Mouse (Mus musculus): ENCODE measurements around the gene Ccdc65.

Gene Ccdc65

DNA sequence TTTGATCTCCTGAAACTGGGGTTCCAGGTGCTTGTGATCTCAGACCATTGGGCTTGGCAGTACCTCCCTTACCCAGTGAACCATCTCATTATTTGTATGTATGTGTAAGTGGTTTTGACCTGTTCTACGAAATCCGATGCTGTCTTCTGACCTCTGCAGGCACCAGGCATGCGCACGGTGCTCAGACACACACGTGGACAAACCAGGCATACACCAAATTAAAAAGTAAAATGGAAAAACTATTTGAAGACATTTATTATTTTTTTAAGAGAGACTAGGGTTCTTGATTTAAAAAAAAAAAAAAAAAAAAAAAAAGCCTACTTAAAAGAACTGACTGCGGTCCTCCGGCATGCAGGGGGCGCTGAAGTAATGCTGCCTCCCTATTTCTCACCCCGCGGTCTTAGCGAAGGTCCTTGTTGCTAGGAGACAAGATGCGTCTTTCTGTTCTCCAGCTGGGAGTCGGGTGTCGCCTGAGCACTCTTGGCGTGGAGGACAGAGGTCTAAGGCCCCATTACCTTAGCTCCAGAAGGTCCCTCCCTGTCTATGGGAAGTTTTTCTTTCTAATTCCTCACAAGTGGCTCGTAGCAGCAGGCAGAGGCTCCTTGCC, at the start of gene Ccdc65:
Ccdc65 (plus strand) TSS at position 442 of the 607 bp plus-strand sequence.
- peak; percentile 79 for DNase-seq (ENCODE audit: low read depth)

- no peak for DNase-seq (ENCODE audit: low read depth)
These were observed 45.8 kb upstream of the Ccdc65 start for GRCm38 (mm10) chr15:98662198-98662566.

GRCm38 (mm10) chr15:98662567-98663545, 45.2 kb upstream of the Ccdc65 start, which contains the start of gene Ddx23:
Gene Ddx23 (minus strand): TSS chr15:98662894.
- DNase-seq (ENCODE audit: low read depth): peak; percentile 93

GRCm38 (mm10) chr15:98664042-98664907, 43.7 kb upstream of the Ccdc65 start:
- DNase-seq (ENCODE audit: low read depth): no peak

DNA sequence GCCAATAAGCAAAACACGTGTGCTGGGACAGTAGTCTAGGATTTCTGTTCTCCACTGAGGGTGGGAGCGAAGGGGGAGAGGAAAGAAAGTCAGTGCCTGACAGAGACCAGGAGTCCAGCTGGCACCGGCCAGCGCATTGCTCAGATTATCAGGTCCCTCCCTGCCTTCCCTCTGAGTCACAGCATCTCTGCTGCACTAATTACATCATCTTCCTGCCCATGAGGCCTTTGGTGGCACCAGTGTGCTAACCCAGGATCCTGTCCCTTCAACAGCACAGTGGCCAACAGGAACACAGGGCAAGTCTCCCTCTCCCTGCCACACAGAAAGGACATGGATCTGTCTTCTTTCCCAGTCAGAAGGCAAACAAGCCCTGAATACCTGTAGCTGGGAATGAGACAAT, 35.4 kb upstream of the Ccdc65 start:
- DNase-seq (ENCODE audit: low read depth): no peak

DNA sequence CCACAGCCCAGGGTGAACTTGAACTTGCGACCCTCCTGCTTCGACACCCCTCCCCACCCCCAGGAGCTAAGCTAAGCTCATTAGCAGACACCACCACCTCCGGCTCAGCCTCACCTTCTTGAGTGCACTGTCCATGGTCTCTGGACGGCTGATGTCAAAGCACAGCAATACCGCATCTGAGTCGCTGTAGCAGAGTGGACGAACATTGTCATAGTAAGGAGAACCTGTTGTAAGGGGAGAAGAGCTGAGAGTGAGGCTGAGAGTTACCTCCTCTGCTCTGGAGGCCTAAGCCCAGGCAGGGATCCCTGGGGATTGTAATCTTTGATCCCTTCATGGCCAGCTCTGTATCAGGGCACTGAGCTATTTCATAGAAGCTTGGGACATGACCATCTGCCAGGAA, 34.3 kb upstream of the Ccdc65 start:
- no peak for DNase-seq (ENCODE audit: low read depth)

DNA sequence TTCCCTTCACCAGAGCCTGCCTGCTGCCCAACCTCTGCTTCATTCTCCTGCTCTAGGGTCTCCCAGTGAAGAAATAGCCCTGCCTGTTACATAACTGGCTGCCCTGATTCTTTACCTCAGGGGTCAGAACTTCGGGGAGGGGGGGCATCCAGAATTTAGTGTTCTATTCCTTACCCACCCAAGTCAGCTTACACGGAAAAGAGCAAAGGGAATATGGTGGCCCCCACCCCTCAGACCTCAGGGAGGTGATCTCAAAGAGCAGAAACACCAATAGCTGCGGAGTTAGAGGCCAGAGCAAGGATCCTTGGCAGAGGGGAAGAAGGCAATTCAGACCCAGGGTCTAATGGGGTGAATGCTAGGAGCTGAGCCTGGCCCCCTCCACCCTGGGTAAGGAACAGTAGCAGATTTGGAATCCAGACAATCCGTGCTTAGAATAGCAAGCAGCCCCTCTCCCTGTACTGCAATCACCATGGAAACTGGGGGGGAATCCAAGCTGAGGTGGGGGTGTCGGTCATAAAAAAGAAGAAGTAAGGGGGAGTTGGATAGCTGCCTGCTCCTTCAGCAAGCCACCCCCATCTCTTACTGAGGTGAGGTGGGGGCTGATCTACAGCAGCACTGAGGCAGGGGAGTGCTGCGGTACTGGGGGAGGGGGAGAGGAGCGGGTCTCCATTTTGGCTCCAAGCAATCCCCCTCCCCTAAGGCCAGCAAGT, 33.6 kb upstream of the Ccdc65 start:
- no peak for DNase-seq (ENCODE audit: low read depth)

DNA sequence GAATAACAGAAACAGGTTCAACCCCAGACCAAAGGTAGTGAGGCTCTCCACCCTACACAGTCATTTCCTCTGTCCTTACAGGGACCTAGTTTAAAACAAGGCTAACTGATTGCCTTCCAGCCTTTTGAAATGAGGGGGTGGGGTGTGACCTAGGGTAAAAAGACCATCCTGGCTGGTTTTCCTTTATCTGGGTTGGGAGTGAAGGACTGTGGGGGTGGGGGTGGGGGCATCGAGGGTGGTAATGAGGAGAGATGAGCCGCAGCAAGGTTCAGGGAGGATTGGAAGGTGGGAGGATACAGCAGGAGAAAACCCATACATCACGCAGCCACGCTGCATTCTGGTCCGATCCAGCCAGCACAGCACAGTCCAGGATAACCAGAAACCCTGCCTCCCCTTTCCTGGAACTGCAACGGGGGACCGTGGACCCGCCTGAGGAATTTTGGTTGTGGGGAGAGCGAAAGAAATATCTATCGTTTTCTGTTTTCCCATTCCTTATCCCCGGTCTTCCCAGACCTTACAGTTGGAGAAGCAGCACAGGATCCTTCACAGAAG, 32.9 kb upstream of the Ccdc65 start:
- DNase-seq (ENCODE audit: low read depth): no peak

DNA sequence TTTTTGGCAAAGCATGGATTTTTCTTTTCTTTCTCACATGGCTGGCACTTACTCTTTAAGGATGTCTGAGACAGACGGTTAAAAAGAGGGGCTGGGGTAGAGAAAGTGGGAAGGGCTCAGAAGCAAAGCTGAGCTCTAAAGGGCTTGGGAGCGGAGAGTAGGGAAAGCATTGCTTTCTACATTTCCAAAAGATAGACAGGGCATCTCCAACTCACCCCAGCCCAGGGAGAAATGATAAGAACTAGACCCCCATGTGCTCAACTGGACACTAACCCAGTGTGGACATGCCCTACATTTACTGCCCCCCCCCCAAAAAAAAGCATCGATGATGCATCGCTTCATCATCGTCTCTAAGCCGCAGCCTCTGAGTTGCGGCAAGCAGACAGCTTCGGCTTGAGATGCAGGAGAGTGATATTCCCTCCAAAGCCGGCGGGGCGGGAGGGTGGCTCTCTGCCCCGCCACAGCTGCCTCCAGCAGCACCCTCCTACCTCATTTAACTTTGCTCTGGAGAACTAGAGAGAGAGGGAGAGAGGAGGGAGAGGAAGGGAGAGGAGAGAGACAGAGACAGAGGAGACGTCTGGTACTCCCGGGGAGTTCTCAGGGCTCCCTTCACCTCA, 32.3 kb upstream of the Ccdc65 start:
- DNase-seq (ENCODE audit: low read depth): no peak

GRCm38 (mm10) chr15:98676471-98676870, 31.5 kb upstream of the Ccdc65 start:
- no peak for DNase-seq (ENCODE audit: low read depth)

DNA sequence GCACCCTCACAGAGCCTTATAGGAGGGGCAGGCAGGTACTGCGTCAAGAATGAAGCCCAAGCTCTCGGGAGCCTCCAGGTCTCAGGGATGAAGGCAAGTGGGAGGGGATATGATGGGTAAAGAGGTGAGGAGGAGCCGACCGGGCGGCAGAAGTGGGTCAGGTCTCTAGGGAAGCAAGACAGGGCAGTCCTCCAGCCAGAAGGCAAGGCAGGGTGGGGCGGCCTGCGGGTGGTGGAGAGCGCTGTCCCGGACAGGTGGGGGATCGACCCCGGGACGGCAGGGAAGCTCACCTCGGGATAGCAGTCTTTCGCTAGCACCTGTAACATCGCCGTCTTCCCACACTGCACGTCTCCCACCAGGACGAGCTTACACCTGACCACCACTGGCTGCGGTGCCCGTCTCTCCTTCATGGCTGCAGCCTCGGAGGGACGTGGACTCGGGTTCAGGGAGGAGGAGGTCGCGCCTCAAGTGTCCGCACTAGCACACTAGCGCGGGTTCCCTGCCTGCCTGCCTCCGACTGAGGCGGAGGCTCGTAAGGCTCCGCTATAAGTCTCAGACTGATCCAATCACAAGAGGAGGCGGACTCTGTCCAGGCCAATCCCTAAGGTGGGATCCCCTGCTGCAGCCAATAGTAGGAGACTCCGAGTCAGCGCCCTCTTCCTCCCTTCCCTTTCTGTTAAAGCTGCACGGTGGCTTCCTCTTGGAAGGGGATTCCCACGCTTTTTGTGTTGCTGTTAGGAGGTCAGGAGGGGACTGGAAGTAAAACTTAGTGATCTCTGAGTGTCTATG, 30.9 kb upstream of the Ccdc65 start, which contains the start of gene Rnd1:
Rnd1 (minus strand) TSS at position 522 of the 789 bp plus-strand sequence.
- peak; percentile 67 for DNase-seq (ENCODE audit: low read depth)

DNA sequence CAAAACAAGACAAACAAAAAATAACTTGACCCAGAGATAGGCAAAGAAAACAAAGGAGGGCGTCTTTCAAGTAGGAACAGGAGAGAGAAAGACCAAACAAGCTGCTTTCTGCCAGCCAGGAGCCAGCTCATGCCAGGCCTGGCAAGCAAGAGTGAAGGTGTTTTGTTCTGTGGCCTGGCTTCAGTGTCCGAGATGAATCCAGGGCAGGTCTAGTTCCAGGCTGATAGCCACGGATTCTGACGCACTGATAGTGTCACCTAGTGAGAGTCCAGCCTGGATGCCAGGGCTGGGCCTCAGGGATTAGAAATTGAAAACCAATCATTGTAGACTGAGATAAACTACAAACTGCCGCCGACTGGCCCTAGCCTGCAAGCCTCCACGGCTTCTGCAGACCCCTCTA, 30.0 kb upstream of the Ccdc65 start:
- no peak for DNase-seq (ENCODE audit: low read depth)

GRCm38 (mm10) chr15:98680660-98681059, 27.3 kb upstream of the Ccdc65 start:
- DNase-seq (ENCODE audit: low read depth): no peak

GRCm38 (mm10) chr15:98681633-98682032, 26.4 kb upstream of the Ccdc65 start:
- no peak for DNase-seq (ENCODE audit: low read depth)

DNA sequence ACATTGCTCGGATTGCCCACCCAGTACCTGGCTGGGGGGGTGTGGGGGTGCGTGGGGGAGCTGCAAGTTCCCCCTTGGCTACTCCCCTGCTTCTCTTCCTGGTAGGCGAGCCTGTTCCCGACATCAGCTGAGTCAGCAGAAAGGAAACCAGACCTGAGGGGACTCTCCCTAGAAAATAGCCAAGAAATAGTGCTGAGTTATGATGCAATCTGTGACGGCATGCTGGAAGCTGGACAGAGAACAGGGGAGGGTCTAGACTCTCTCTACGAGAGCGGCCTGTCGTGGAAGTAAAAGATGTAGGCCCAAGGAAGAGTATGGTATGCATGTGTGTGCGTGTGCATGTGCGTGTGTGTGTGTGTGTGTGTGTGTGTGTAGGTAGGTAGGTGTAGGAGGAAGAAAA, 24.8 kb upstream of the Ccdc65 start:
- no peak for DNase-seq (ENCODE audit: low read depth)

- DNase-seq (ENCODE audit: low read depth): no peak
These were observed 24.3 kb upstream of the Ccdc65 start for GRCm38 (mm10) chr15:98683746-98684145.

- no peak for DNase-seq (ENCODE audit: low read depth)
These were observed 22.1 kb upstream of the Ccdc65 start for GRCm38 (mm10) chr15:98685926-98686325.

- DNase-seq (ENCODE audit: low read depth): no peak
These were observed 18.3 kb upstream of the Ccdc65 start for GRCm38 (mm10) chr15:98689682-98690081.

DNA sequence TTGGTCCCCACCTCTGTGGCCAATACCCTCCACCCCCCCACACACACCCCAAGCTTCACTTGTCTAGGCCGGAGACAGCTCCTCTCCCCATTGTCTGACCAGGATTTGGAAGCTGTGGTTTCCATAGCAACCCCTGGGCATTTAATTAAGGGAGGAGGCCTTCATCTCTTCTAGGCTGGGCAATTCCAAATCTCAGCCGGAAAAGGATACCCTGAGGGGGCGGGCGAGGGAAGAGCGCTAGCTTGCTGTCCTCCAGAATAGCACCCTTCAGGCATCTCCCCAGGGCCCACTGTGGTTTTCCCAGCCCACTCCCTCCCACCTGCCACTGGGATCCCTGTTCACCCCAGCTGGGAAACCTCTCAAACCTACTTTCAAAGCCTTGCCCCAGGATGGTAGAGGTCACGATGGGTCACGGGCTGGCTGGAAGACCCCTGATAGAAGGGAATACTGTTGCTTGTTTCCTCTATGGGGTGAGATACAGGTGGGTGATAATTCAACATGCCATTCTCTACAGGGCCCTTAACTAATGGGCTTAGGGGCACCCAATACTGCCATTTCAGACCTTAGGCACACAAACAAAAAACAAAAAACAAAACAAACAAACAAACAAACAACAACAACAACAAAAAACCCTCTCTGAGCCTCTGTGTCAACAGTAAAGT, 16.4 kb upstream of the Ccdc65 start:
- no peak for DNase-seq (ENCODE audit: low read depth)
